Mouse (Mus musculus) liver, embryonic 14.5 days (tissue): Measurements from ENCODE around the gene Bdkrb2.

Experiments
- CTCF ChIP-seq: IDR thresholded peaks from 2 replicates; pipeline ENCODE4 v1.5.1; 2016; ENCODE audit warnings: antibody characterized with exemption, low read depth, control low read depth
- EP300 ChIP-seq: IDR thresholded peaks from 2 replicates; pipeline ENCODE4 v1.6.1; 2016; ENCODE audit warnings: antibody characterized with exemption, low read depth

DNA sequence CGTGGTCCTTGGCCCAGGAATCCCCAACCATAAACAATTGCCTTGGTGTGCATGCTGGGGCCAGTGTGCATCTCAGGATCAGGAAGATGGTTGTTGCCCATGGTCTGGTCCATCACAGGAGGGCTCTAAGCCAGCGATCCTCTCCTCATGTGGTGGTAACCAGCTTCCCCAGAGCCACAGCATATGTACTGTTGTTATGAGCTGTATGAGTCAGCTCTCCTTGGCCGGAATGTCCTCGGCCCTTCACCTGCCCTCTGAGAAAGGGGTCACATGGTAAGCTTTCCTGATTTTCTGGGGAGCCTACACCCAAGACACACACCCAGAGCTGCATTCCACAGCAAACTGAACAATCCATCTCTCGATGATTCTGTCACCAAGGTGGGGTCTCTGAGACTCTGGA lies 2.2 kb downstream of the Bdkrb2 start:
- TF ChIP-seq CTCF (no peak), EP300 (no peak)
